Mouse (Mus musculus): ENCODE results near the gene Smarcd1.

The Smarcd1 gene

GRCm38 (mm10) chr15:99733186-99733585, 31.3 kb downstream of the Smarcd1 start:
- no peak for DNase-seq (ENCODE audit: low read depth)

DNA sequence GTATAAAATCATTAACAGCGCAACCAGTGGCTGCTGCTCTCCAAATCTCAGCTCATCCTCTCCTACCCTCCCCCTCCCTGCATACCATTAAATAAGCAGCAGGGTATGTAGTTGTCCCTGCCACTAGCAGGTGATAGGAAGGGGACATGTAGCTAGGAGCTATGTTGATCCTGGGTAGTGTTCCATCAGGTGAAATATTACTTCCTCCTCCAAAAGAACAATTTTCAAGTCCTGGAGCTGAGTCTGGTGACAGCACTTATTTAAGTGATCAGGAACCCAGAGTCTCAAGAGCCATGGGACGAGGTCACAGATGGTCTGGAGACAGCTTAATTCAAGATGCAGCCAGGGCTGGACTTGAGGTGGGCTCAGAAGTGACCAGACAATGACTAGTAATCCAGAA, 33.7 kb downstream of the Smarcd1 start:
- DNase-seq (ENCODE audit: low read depth): no peak

GRCm38 (mm10) chr15:99736675-99737074, 34.7 kb downstream of the Smarcd1 start:
- no peak for DNase-seq (ENCODE audit: low read depth)

- no peak for DNase-seq (ENCODE audit: low read depth)
These were observed 38.3 kb downstream of the Smarcd1 start for GRCm38 (mm10) chr15:99740229-99740628.

- no peak for DNase-seq (ENCODE audit: low read depth)
These were observed 52.3 kb downstream of the Smarcd1 start for GRCm38 (mm10) chr15:99754204-99754603.

Measured in naive thymus-derived CD4-positive, alpha-beta T cell, adult 2 months (primary cell).